In the genomic region with DNA sequence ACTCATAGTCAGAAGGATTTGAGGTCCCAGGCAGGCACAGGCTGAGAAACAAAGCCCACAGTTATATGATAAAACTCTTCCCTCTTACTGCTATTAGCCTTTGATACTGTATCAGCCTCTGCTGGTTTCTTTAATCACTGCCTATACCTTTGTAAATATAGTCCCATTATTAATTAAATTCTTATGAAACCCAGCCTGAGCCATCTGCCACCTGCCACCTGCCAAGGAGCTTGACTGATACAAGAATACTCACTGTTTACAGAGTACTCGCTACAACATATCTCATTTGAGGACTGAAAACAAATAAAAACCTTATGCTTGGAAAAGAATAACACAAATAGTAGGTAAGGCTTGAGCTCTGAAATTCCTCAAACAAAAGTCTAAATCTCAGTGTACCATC, we compare ENCODE assay signal across 16 mouse cellular contexts. TPM values are rescaled to one million over a fixed set of nuclear protein-coding genes. Genes with fewer than 3 reads are reported as not detected.
"Had no signal": no experiment of that assay in that cellular context is flagged by ENCODE, and none has a peak within 500 bp of the region (broad histone marks: within the 10 kb centered on the region; RNA-seq: fewer than 3 reads in every experiment).

No protein-coding gene starts in this region.

- H3K27ac ChIP-seq: kidney, postnatal 0 days; limb, embryonic 13.5 days; liver, embryonic 12.5 days; macrophage had no signal

- H3K4me3 ChIP-seq: limb, embryonic 13.5 days; liver, embryonic 12.5 days; megakaryocyte, embryonic 14.5 days had no signal

- H3K9ac ChIP-seq: limb, embryonic 13.5 days; liver, embryonic 12.5 days; lung, embryonic 14.5 days had no signal

- H3K4me2 ChIP-seq: limb, embryonic 13.5 days; liver, embryonic 12.5 days; lung, embryonic 14.5 days; midbrain, embryonic 11.5 days had no signal

- ATAC-seq: liver, embryonic 12.5 days had no signal

- H3K9me3 ChIP-seq: limb, embryonic 13.5 days; liver, embryonic 12.5 days; megakaryocyte, embryonic 14.5 days had no signal

- H3K27me3 ChIP-seq: limb, embryonic 13.5 days; liver, embryonic 12.5 days; megakaryocyte, embryonic 14.5 days had no signal

- DNase-seq: kidney, postnatal 36 days; layer of hippocampus, adult 9-11 months; layer of hippocampus, postnatal 36 days; left cerebral cortex, postnatal 4 days; lung, embryonic 14.5 days; lung, postnatal 14 days; thymus, adult 18-20 months had no signal

RNA-seq across cellular contexts. Expression of a gene that starts 9.8 kb away (rescaled TPM):
- polyA plus RNA-seq: kidney, postnatal 0 days; limb, embryonic 13.5 days; liver, embryonic 12.5 days; liver, embryonic 16.5 days; macrophage; midbrain, embryonic 11.5 days; neural tube, embryonic 11.5 days; stomach, embryonic 14.5 days had no signal

RNA-seq across cellular contexts. Expression of a gene that starts 19.8 kb away (rescaled TPM):
- polyA plus RNA-seq: kidney, postnatal 0 days; limb, embryonic 13.5 days; liver, embryonic 12.5 days; liver, embryonic 16.5 days; lung, embryonic 14.5 days; macrophage; midbrain, embryonic 11.5 days; neural tube, embryonic 11.5 days; stomach, embryonic 14.5 days had no signal

RNA-seq across cellular contexts. Expression of a gene that starts 26.6 kb away (rescaled TPM):
- polyA plus RNA-seq: kidney, postnatal 0 days; limb, embryonic 13.5 days; liver, embryonic 12.5 days; liver, embryonic 16.5 days; lung, embryonic 14.5 days; macrophage; midbrain, embryonic 11.5 days; neural tube, embryonic 11.5 days; stomach, embryonic 14.5 days had no signal

RNA-seq across cellular contexts. Expression of a gene that starts 30.9 kb away (rescaled TPM):
- polyA plus RNA-seq: liver, embryonic 12.5 days; liver, embryonic 16.5 days; macrophage; neural tube, embryonic 11.5 days had no signal
